Mouse (Mus musculus) left cerebral cortex, adult 18-20 months (tissue): ENCODE measurements around the gene Eif4e1b. TPM values are rescaled to one million over a fixed set of nuclear protein-coding genes. Genes with fewer than 3 reads are reported as not detected.

Experiments used
- total RNA-seq, 2 experiments: library from RNA; stranded (reverse); gene quantifications; 2 replicates each; pipeline ENCODE4 v1.2.3; 2021

Eif4e1b gene
- total RNA-seq, 2 experiments from 2014 or later: not detected

Other genes with a start within 250 kb of the Eif4e1b start
- gene 4833439L19Rik, start 218.6 kb upstream of the Eif4e1b start, total RNA-seq: 100 to 1,000 TPM; 135 to 137 TPM
- 10 to 100 TPM; 28.2 to 30.3 TPM for gene Arl10, start 209.0 kb upstream of the Eif4e1b start, total RNA-seq
- 10 to 100 TPM; 23.5 to 24.6 TPM for gene Nop16, start 193.9 kb upstream of the Eif4e1b start, total RNA-seq
- gene Higd2a, start 193.8 kb upstream of the Eif4e1b start, total RNA-seq: 100 to 1,000 TPM; 136 to 144 TPM
- 100 to 1,000 TPM; 280 to 320 TPM for gene Cltb, start 172.7 kb upstream of the Eif4e1b start, total RNA-seq
- gene Faf2, start 162.2 kb upstream of the Eif4e1b start, total RNA-seq: 10 to 100 TPM; 55.9 to 56.8 TPM
- 100 to 1,000 TPM; 168 to 172 TPM for gene Rnf44, start 90.1 kb upstream of the Eif4e1b start, total RNA-seq
- under 1 TPM; 0.58 to 0.73 TPM for gene Cdhr2, start 82.5 kb upstream of the Eif4e1b start, total RNA-seq
- 100 to 1,000 TPM; 131 to 133 TPM for gene Gprin1, start 34.1 kb upstream of the Eif4e1b start, total RNA-seq
- 100 to 1,000 TPM; 925 to 932 TPM for gene Sncb, start 17.4 kb upstream of the Eif4e1b start, total RNA-seq
- 10 to 100 TPM; 95.4 to 97.6 TPM for gene Tspan17, start 5.4 kb downstream of the Eif4e1b start, total RNA-seq
- gene Unc5a, start 165.4 kb downstream of the Eif4e1b start, total RNA-seq: 100 to 1,000 TPM; 104 to 107 TPM
- 1 to 10 TPM in 1 of 2 experiments, under 1 TPM in 1; 0.91 to 1.1 TPM for gene Hk3, start 237.4 kb downstream of the Eif4e1b start, total RNA-seq